16 mouse cellular contexts compared by ENCODE assay signal in the genomic region with DNA sequence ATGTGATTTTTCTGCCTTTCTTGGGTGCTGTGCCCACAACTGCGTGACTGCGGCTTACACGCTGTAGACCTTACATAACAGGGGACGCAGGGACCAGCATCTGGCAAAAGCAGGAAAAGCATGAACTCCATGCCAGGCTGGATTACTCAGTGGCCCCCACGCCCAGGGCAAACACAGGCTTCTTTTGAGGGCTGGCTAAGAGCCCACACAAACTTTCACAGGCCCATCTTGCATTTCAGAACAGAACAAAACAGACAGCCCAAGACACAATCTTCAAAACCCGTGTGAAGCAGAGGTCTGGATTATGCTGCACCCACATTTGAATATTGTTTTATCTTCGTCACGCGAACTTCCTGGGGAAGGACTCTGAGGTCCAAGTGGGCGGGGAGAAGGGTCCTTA. TPM values are rescaled to one million over a fixed set of nuclear protein-coding genes. Genes with fewer than 3 reads are reported as not detected.
DNase-seq lines count a peak whose midpoint lies in the region; ATAC-seq and TF ChIP-seq lines count a peak whose summit lies in the region.
"Had no signal": no experiment of that assay in that cellular context is flagged by ENCODE, and none has a peak within 500 bp of the region (broad histone marks: within the 10 kb centered on the region; RNA-seq: fewer than 3 reads in every experiment).

No protein-coding gene starts in this region.

- peaks cover 41% of the 10 kb centered on the region for H3K27me3 ChIP-seq in heart, embryonic 13.5 days (replicated peaks)
- no peaks in the 10 kb centered on the region for H3K27me3 ChIP-seq in thymus, adult 2 months (ENCODE audit: control insufficient read depth, insufficient read depth, low read length)

- H3K27ac ChIP-seq in heart, embryonic 13.5 days (replicated peaks), result peak overlapping the region; percentile 61; the same call in 1 of the 2 replicates
- H3K27ac ChIP-seq in thymus, adult 2 months (ENCODE audit: control insufficient read depth, insufficient read depth, low read length), result no peak overlapping the region
- H3K27ac ChIP-seq: hindbrain, embryonic 14.5 days; liver, embryonic 13.5 days had no signal

- H3K9me3 ChIP-seq in heart, embryonic 13.5 days, result no peaks in the 10 kb centered on the region
- H3K9me3 ChIP-seq: liver, embryonic 13.5 days had no signal

- H3K4me3 ChIP-seq in lung, adult 2 months (replicated peaks; ENCODE audit: extremely low read depth, low read depth, low read length), result no peak overlapping the region
- no peak overlapping the region for H3K4me3 ChIP-seq in heart, embryonic 13.5 days
- no peak overlapping the region for H3K4me3 ChIP-seq in thymus, adult 2 months (ENCODE audit: control insufficient read depth, insufficient read depth, low read length)
- H3K4me3 ChIP-seq: liver, embryonic 13.5 days had no signal

- ATAC-seq in heart, embryonic 13.5 days (ENCODE audit: extremely low read depth, insufficient number of reproducible peaks, low FRiP score, low TSS enrichment), result no peak
- ATAC-seq: forebrain, embryonic 14.5 days had no signal

- no peak for TF ChIP-seq CTCF in lung, adult 2 months (IDR thresholded peaks at IDR 0.05; ENCODE audit: insufficient read depth, low read length)
- no peak for TF ChIP-seq CTCF in thymus, adult 2 months (IDR thresholded peaks at IDR 0.05; ENCODE audit: borderline replicate concordance, control insufficient read depth, extremely low read depth, insufficient read depth, low read length, poor library complexity)

- H3K9ac ChIP-seq in heart, embryonic 13.5 days, result no peak overlapping the region
- H3K9ac ChIP-seq: hindbrain, embryonic 14.5 days; liver, embryonic 13.5 days had no signal

- TF ChIP-seq POLR2A in lung, adult 2 months (IDR thresholded peaks at IDR 0.05; ENCODE audit: borderline replicate concordance, extremely low read depth, low read depth, low read length), result no peak
- TF ChIP-seq POLR2A in thymus, adult 2 months (IDR thresholded peaks at IDR 0.05; ENCODE audit: control insufficient read depth, extremely low read depth, insufficient read depth, low read length, poor library complexity), result no peak

- no peaks in the 10 kb centered on the region for H3K36me3 ChIP-seq in heart, embryonic 13.5 days
- no peaks in the 10 kb centered on the region for H3K36me3 ChIP-seq in thymus, adult 2 months (ENCODE audit: control insufficient read depth, insufficient read depth, low read length)
- H3K36me3 ChIP-seq: liver, embryonic 13.5 days had no signal

- no peak overlapping the region for H3K4me2 ChIP-seq in heart, embryonic 13.5 days
- H3K4me2 ChIP-seq: hindbrain, embryonic 14.5 days; liver, embryonic 13.5 days had no signal

- peaks cover 11% of the 10 kb centered on the region for H3K4me1 ChIP-seq in lung, adult 2 months (ENCODE audit: control insufficient read depth, insufficient read depth, low read length)
- peaks cover 25% of the 10 kb centered on the region for H3K4me1 ChIP-seq in heart, embryonic 13.5 days
- H3K4me1 ChIP-seq in thymus, adult 2 months (replicated peaks; ENCODE audit: control insufficient read depth, insufficient read depth, low read length), result no peaks in the 10 kb centered on the region
- H3K4me1 ChIP-seq: liver, embryonic 13.5 days had no signal

- DNase-seq in lung, adult 2 months, result peak; percentile 27
- no peak for DNase-seq in lung, postnatal 4 days
- peak; percentile 72 for DNase-seq in NIH3T3 (ENCODE audit: low read depth)
- peak; percentile 55 for DNase-seq in lung, postnatal 36 days
- DNase-seq in ovary, adult 18-20 months (ENCODE audit: low spot score), result no peak
- no peak for DNase-seq in thymus, adult 2 months
- DNase-seq: cerebellum, adult 2 months; gastrocnemius, postnatal 14 days; kidney, adult 11 months; kidney, postnatal 4 days; liver, embryonic 13.5 days; right cerebral cortex, postnatal 25 days; thymus, postnatal 25 days had no signal

- 34% methylated on average over 10 of the region's 10 CpGs for WGBS in lung, adult 2 months
- 66% methylated on average over 10 of the region's 10 CpGs for WGBS in heart, embryonic 13.5 days
- WGBS in thymus, adult 2 months, result 44% methylated on average over 10 of the region's 10 CpGs

RNA-seq across cellular contexts. Expression of a gene that starts 1.0 kb away (rescaled TPM):
- polyA plus RNA-seq in lung, adult 2 months (2012; rRNA removed), result 13.4 and 130 TPM in 2 replicates
- polyA plus RNA-seq in heart, embryonic 13.5 days (2015; fragmentation: Nextera tagmentation; extraction: Ambion mirVana), result 0.08 and 0.17 TPM in 2 replicates
- polyA plus RNA-seq in thymus, adult 2 months (2012; rRNA removed), result 1.4 and 1.6 TPM in 2 replicates
- polyA plus RNA-seq: forebrain, embryonic 14.5 days; hindbrain, embryonic 14.5 days had no signal

RNA-seq across cellular contexts. Expression of a gene that starts 33.5 kb away (rescaled TPM):
- polyA plus RNA-seq in lung, adult 2 months (2012; rRNA removed), result 37.6 and 43.6 TPM in 2 replicates
- 69.9 and 76.1 TPM in 2 replicates for polyA plus RNA-seq in heart, embryonic 13.5 days (2015; fragmentation: Nextera tagmentation; extraction: Ambion mirVana)
- polyA plus RNA-seq in thymus, adult 2 months (2012; rRNA removed), result 57.5 and 68.6 TPM in 2 replicates

RNA-seq across cellular contexts. Expression of a gene that starts 58.9 kb away (rescaled TPM):
- 84.6 and 94.5 TPM in 2 replicates for polyA plus RNA-seq in lung, adult 2 months (2012; rRNA removed)
- polyA plus RNA-seq in heart, embryonic 13.5 days (2015; fragmentation: Nextera tagmentation; extraction: Ambion mirVana), result 26.0 and 26.9 TPM in 2 replicates
- 89.9 and 92.7 TPM in 2 replicates for polyA plus RNA-seq in thymus, adult 2 months (2012; rRNA removed)

Comparison
In these comparisons a context has a peak if more than half of its experiments do, and no peak if none do; other contexts are left out.
1. DNase-seq: peak in lung, adult 2 months (single experiment), NIH3T3 (single experiment) and lung, postnatal 36 days (single experiment); none in lung, postnatal 4 days (0 of 2), ovary, adult 18-20 months (single experiment) and thymus, adult 2 months (single experiment).